Mouse (Mus musculus) adipocyte (in vitro differentiated cells): ENCODE results near the gene Pygb.

ENCODE experiments used
- DNase-seq: peaks from one replicate; pipeline ENCODE4 v3.0.0-alpha.2; 2016; ENCODE audit warnings: low spot score

Pygb gene

GRCm38 (mm10) chr2:150793320-150793719 lies 6.8 kb downstream of the Pygb start:
- no peak for DNase-seq

GRCm38 (mm10) chr2:150798084-150798483 lies 11.5 kb downstream of the Pygb start:
- DNase-seq: no peak

- no peak for DNase-seq
Measured at GRCm38 (mm10) chr2:150800616-150801015, 14.1 kb downstream of the Pygb start.

GRCm38 (mm10) chr2:150803035-150803434 lies 16.5 kb downstream of the Pygb start:
- DNase-seq: peak; percentile 67

- peak; percentile 95 for DNase-seq
Measured at GRCm38 (mm10) chr2:150808381-150808780, 21.8 kb downstream of the Pygb start.

- no peak for DNase-seq
Measured at GRCm38 (mm10) chr2:150808812-150809211, 22.3 kb downstream of the Pygb start.

GRCm38 (mm10) chr2:150810603-150811002 lies 24.1 kb downstream of the Pygb start:
- DNase-seq: no peak

GRCm38 (mm10) chr2:150812816-150813215 lies 26.3 kb downstream of the Pygb start:
- no peak for DNase-seq

- DNase-seq: peak; percentile 61
Measured at GRCm38 (mm10) chr2:150816676-150817402, 30.3 kb downstream of the Pygb start.

- DNase-seq: peak; percentile 81
Measured at GRCm38 (mm10) chr2:150818742-150819141, 32.2 kb downstream of the Pygb start.

GRCm38 (mm10) chr2:150820720-150821119 lies 34.2 kb downstream of the Pygb start:
- no peak for DNase-seq

GRCm38 (mm10) chr2:150822987-150823386 lies 36.5 kb downstream of the Pygb start:
- peak; percentile 83 for DNase-seq

- peak; percentile 88 for DNase-seq
Measured at GRCm38 (mm10) chr2:150826426-150826825, 39.9 kb downstream of the Pygb start.

GRCm38 (mm10) chr2:150828164-150828563 lies 41.6 kb downstream of the Pygb start:
- no peak for DNase-seq

- DNase-seq: no peak
Measured at GRCm38 (mm10) chr2:150828654-150829053, 42.1 kb downstream of the Pygb start.

GRCm38 (mm10) chr2:150830011-150830410 lies 43.5 kb downstream of the Pygb start:
- DNase-seq: no peak

- no peak for DNase-seq
Measured at GRCm38 (mm10) chr2:150830911-150831441, 44.4 kb downstream of the Pygb start.

- DNase-seq: no peak
Measured at GRCm38 (mm10) chr2:150832029-150832428, 45.5 kb downstream of the Pygb start.

GRCm38 (mm10) chr2:150834616-150835015 lies 48.1 kb downstream of the Pygb start:
- DNase-seq: no peak

GRCm38 (mm10) chr2:150835975-150836374 lies 49.4 kb downstream of the Pygb start:
- no peak for DNase-seq

- DNase-seq: no peak
Measured at GRCm38 (mm10) chr2:150836906-150837305, 50.4 kb downstream of the Pygb start.

- DNase-seq: no peak
Measured at GRCm38 (mm10) chr2:150837781-150838180, 51.2 kb downstream of the Pygb start.

- DNase-seq: peak; percentile 60
Measured at GRCm38 (mm10) chr2:150839686-150840471, 53.3 kb downstream of the Pygb start.
